Mouse (Mus musculus): ENCODE measurements around the gene Hist1h2ah. TPM values are rescaled to one million over a fixed set of nuclear protein-coding genes. Genes with fewer than 3 reads are reported as not detected.

The Hist1h2ah gene
- polyA plus RNA-seq (2014; fragmentation: Illumina TruSeq; extraction: RNeasy Lipid Tissue Mini Kit (QIAGEN cat#74804)): not detected

GRCm38 (mm10) chr13:22035267-22036148 lies at the start of gene Hist1h2ah, which contains the start of gene Hist1h2bk:
Hist1h2ah (minus strand) TSS chr13:22035568.
Hist1h2bk (plus strand) TSS chr13:22035870.

GRCm38 (mm10) chr13:22084140-22084539 lies 48.8 kb upstream of the Hist1h2ah start, which contains the start of gene Vmn1r188:
Vmn1r188 (plus strand) TSS chr13:22084440.

GRCm38 (mm10) chr13:22042568-22043502 lies 7.5 kb upstream of the Hist1h2ah start, which contains the start of the genes Hist1h2ag and Hist1h2bj:
Hist1h2ag (minus strand) TSS chr13:22042944.
Hist1h2bj (plus strand) TSS chr13:22043214.

GRCm38 (mm10) chr13:22041142-22041536 lies 5.8 kb upstream of the Hist1h2ah start, which contains the start of gene Hist1h4i:
Hist1h4i (minus strand) TSS chr13:22041362.

GRCm38 (mm10) chr13:22009642-22010041 lies 25.7 kb downstream of the Hist1h2ah start, which contains the start of gene Prss16:
Prss16 (minus strand) TSS chr13:22009742.

Other genes starting within 250 kb of the Hist1h2ah start
- gene Hist1h2an, start 248.3 kb downstream of the Hist1h2ah start, polyA plus RNA-seq (2014; fragmentation: Illumina TruSeq; extraction: RNeasy Lipid Tissue Mini Kit (QIAGEN cat#74804)): not detected
- not detected for gene Hist1h2bp, start 248.1 kb downstream of the Hist1h2ah start, polyA plus RNA-seq (2014; fragmentation: Illumina TruSeq; extraction: RNeasy Lipid Tissue Mini Kit (QIAGEN cat#74804))
- not detected for gene Hist1h2bq, start 225.4 kb downstream of the Hist1h2ah start, polyA plus RNA-seq (2014; fragmentation: Illumina TruSeq; extraction: RNeasy Lipid Tissue Mini Kit (QIAGEN cat#74804))
- not detected for gene Hist1h2ao, start 225.1 kb downstream of the Hist1h2ah start, polyA plus RNA-seq (2014; fragmentation: Illumina TruSeq; extraction: RNeasy Lipid Tissue Mini Kit (QIAGEN cat#74804))
- not detected for gene Hist1h4m, start 223.8 kb downstream of the Hist1h2ah start, polyA plus RNA-seq (2014; fragmentation: Illumina TruSeq; extraction: RNeasy Lipid Tissue Mini Kit (QIAGEN cat#74804))
- not detected for gene Hist1h4n, start 203.4 kb downstream of the Hist1h2ah start, polyA plus RNA-seq (2014; fragmentation: Illumina TruSeq; extraction: RNeasy Lipid Tissue Mini Kit (QIAGEN cat#74804))
- not detected for gene Hist1h2ap, start 202.1 kb downstream of the Hist1h2ah start, polyA plus RNA-seq (2014; fragmentation: Illumina TruSeq; extraction: RNeasy Lipid Tissue Mini Kit (QIAGEN cat#74804))
- 0.54 TPM for gene Hist1h2br, start 201.8 kb downstream of the Hist1h2ah start, polyA plus RNA-seq (2014; fragmentation: Illumina TruSeq; extraction: RNeasy Lipid Tissue Mini Kit (QIAGEN cat#74804))
- gene Zfp184, start 90.5 kb downstream of the Hist1h2ah start, polyA plus RNA-seq (2014; fragmentation: Illumina TruSeq; extraction: RNeasy Lipid Tissue Mini Kit (QIAGEN cat#74804)): 18.4 TPM
- not detected for gene Pom121l2, start 54.4 kb downstream of the Hist1h2ah start, polyA plus RNA-seq (2014; fragmentation: Illumina TruSeq; extraction: RNeasy Lipid Tissue Mini Kit (QIAGEN cat#74804))
- not detected for gene Prss16, start 25.8 kb downstream of the Hist1h2ah start, polyA plus RNA-seq (2014; fragmentation: Illumina TruSeq; extraction: RNeasy Lipid Tissue Mini Kit (QIAGEN cat#74804))
- gene Hist1h2bk, start 302 bp upstream of the Hist1h2ah start, polyA plus RNA-seq (2014; fragmentation: Illumina TruSeq; extraction: RNeasy Lipid Tissue Mini Kit (QIAGEN cat#74804)): not detected
- 1.00 TPM for gene Hist1h4i, start 5.8 kb upstream of the Hist1h2ah start, polyA plus RNA-seq (2014; fragmentation: Illumina TruSeq; extraction: RNeasy Lipid Tissue Mini Kit (QIAGEN cat#74804))
- not detected for gene Hist1h2ag, start 7.4 kb upstream of the Hist1h2ah start, polyA plus RNA-seq (2014; fragmentation: Illumina TruSeq; extraction: RNeasy Lipid Tissue Mini Kit (QIAGEN cat#74804))
- gene Hist1h2bj, start 7.6 kb upstream of the Hist1h2ah start, polyA plus RNA-seq (2014; fragmentation: Illumina TruSeq; extraction: RNeasy Lipid Tissue Mini Kit (QIAGEN cat#74804)): not detected
- gene Vmn1r188, start 48.9 kb upstream of the Hist1h2ah start, polyA plus RNA-seq (2014; fragmentation: Illumina TruSeq; extraction: RNeasy Lipid Tissue Mini Kit (QIAGEN cat#74804)): not detected
- not detected for gene Vmn1r189, start 70.3 kb upstream of the Hist1h2ah start, polyA plus RNA-seq (2014; fragmentation: Illumina TruSeq; extraction: RNeasy Lipid Tissue Mini Kit (QIAGEN cat#74804))
- not detected for gene Vmn1r191, start 148.4 kb upstream of the Hist1h2ah start, polyA plus RNA-seq (2014; fragmentation: Illumina TruSeq; extraction: RNeasy Lipid Tissue Mini Kit (QIAGEN cat#74804))
- not detected for gene Vmn1r192, start 155.6 kb upstream of the Hist1h2ah start, polyA plus RNA-seq (2014; fragmentation: Illumina TruSeq; extraction: RNeasy Lipid Tissue Mini Kit (QIAGEN cat#74804))
- not detected for gene Vmn1r193, start 187.6 kb upstream of the Hist1h2ah start, polyA plus RNA-seq (2014; fragmentation: Illumina TruSeq; extraction: RNeasy Lipid Tissue Mini Kit (QIAGEN cat#74804))
- not detected for gene Vmn1r194, start 208.6 kb upstream of the Hist1h2ah start, polyA plus RNA-seq (2014; fragmentation: Illumina TruSeq; extraction: RNeasy Lipid Tissue Mini Kit (QIAGEN cat#74804))
- gene Vmn1r195, start 235.0 kb upstream of the Hist1h2ah start, polyA plus RNA-seq (2014; fragmentation: Illumina TruSeq; extraction: RNeasy Lipid Tissue Mini Kit (QIAGEN cat#74804)): not detected

All from ovary, adult 10 weeks (tissue).